ENCODE assay signal across 8 mouse cellular contexts in genomic region chr4:129701503-129702377, GRCm38 (mm10). TPM values are rescaled to one million over a fixed set of nuclear protein-coding genes. Genes with fewer than 3 reads are reported as not detected.
DNase-seq lines count a peak whose midpoint lies in the region; ATAC-seq lines count a peak whose summit lies in the region.

No protein-coding gene starts in this region.

- DNase-seq in adrenal gland, adult 2 months, result peak; percentile 86
- DNase-seq in embryo, embryonic 11 days, result peak; percentile 88
- peak; percentile 80 for DNase-seq in gastrocnemius, postnatal 14 days
- DNase-seq in left cerebral cortex, postnatal 10 days (ENCODE audit: extremely low spot score in 1 of 2, low spot score in 2 of 2), result peak; percentile 88 to 91
- DNase-seq in right cerebral cortex, postnatal 14 days, result peak; percentile 90
- DNase-seq in yolk sac, embryonic 10.5 days (ENCODE audit: low spot score), result peak; percentile 73

- ATAC-seq in inflammation-experienced regulatory T-cells, adult 6 months, result peak; percentile 79
- peak; percentile 73 for ATAC-seq in megakaryocyte-erythroid progenitor cell, adult 5-6 weeks (replicated peaks; ENCODE audit: low FRiP score, low TSS enrichment, poor library complexity, severe bottlenecking)

- intact Hi-C loops in gastrocnemius, postnatal 14 days (cut with DNase I; ENCODE audit: low total_unique reads), result loop anchor here (10.0 kb wide), 2 partner anchors 83 to 233 kb away; no protein-coding TSS in a partner anchor
- intact Hi-C loops in left cerebral cortex, postnatal 10 days (cut with DNase I), result loop anchor here (5.0 kb wide), 1 partner anchor 41 kb away; the partner anchor contains the start of gene Khdrbs1

RNA-seq across cellular contexts. Expression of gene Tmem39b, which starts 5.1 kb away (rescaled TPM):
- total RNA-seq in adrenal gland, adult 2 months (2021), result 10 to 100 TPM; 10.3 to 15.1 TPM
- polyA plus RNA-seq in adrenal gland, adult 2 months (2012; rRNA removed), result 26.5 and 28.8 TPM in 2 replicates
- total RNA-seq in gastrocnemius, postnatal 14 days (2021), result 1 to 10 TPM; 1.9 to 3.7 TPM
- polyA plus RNA-seq in inflammation-experienced regulatory T-cells, adult 6 months (2017; shearing (Covaris generic)), result 10 to 100 TPM in 2 of 3 experiments, 1 to 10 TPM in 1; 8.3 to 16.1 (median 12.8) TPM
- total RNA-seq in left cerebral cortex, postnatal 10 days (2021), result 10 to 100 TPM; 13.3 to 16.3 TPM
- 26.6 and 31.7 TPM in 2 replicates for total RNA-seq in megakaryocyte-erythroid progenitor cell, adult 5-6 weeks (2014; fragmentation: Nextera tagmentation)
- 6.0 and 7.6 TPM in 2 replicates for total RNA-seq in megakaryocyte-erythroid progenitor cell, adult 5-6 weeks (2017)

RNA-seq across cellular contexts. Expression of gene Kpna6, which starts 29.2 kb away (rescaled TPM):
- total RNA-seq in adrenal gland, adult 2 months (2021), result 10 to 100 TPM; 82.7 to 93.8 TPM
- polyA plus RNA-seq in adrenal gland, adult 2 months (2012; rRNA removed), result 23.7 and 31.1 TPM in 2 replicates
- total RNA-seq in gastrocnemius, postnatal 14 days (2021), result 10 to 100 TPM; 62.8 to 64.2 TPM
- polyA plus RNA-seq in inflammation-experienced regulatory T-cells, adult 6 months (2017; shearing (Covaris generic)), result 10 to 100 TPM in 1 of 3 experiments, 1 to 10 TPM in 2; 8.6 to 11.6 (median 9.9) TPM
- 10 to 100 TPM; 91.3 to 91.4 TPM for total RNA-seq in left cerebral cortex, postnatal 10 days (2021)
- 36.1 and 38.6 TPM in 2 replicates for total RNA-seq in megakaryocyte-erythroid progenitor cell, adult 5-6 weeks (2014; fragmentation: Nextera tagmentation)
- total RNA-seq in megakaryocyte-erythroid progenitor cell, adult 5-6 weeks (2017), result 25.1 and 39.0 TPM in 2 replicates

RNA-seq across cellular contexts. Expression of gene Khdrbs1, which starts 40.4 kb away (rescaled TPM):
- 10 to 100 TPM; 65.0 to 66.3 TPM for total RNA-seq in adrenal gland, adult 2 months (2021)
- 114 and 124 TPM in 2 replicates for polyA plus RNA-seq in adrenal gland, adult 2 months (2012; rRNA removed)
- total RNA-seq in gastrocnemius, postnatal 14 days (2021), result 10 to 100 TPM; 31.7 to 34.7 TPM
- polyA plus RNA-seq in inflammation-experienced regulatory T-cells, adult 6 months (2017; shearing (Covaris generic)), result 10 to 100 TPM; 35.0 to 40.3 (median 39.9) TPM
- 100 to 1,000 TPM; 105 to 108 TPM for total RNA-seq in left cerebral cortex, postnatal 10 days (2021)
- total RNA-seq in megakaryocyte-erythroid progenitor cell, adult 5-6 weeks (2014; fragmentation: Nextera tagmentation), result 99.6 and 107 TPM in 2 replicates
- 103 and 112 TPM in 2 replicates for total RNA-seq in megakaryocyte-erythroid progenitor cell, adult 5-6 weeks (2017)

Comparison
In these comparisons a context has a peak if more than half of its experiments do, and no peak if none do; other contexts are left out.
1. Peak in every context shown above with its lines: DNase-seq and ATAC-seq.